Mouse (Mus musculus) kidney, embryonic 14.5 days (tissue): ENCODE results near the gene Rptor. TPM values are rescaled to one million over a fixed set of nuclear protein-coding genes. Genes with fewer than 3 reads are reported as not detected.

Experiments used
- ATAC-seq: fragments of 200-750 bp; cut with Nextera tagmentation; 2 replicates; pipeline ENCODE4 v1.8.0; 2017; ENCODE audit warnings: moderate number of reproducible peaks, mild to moderate bottlenecking, moderate TSS enrichment, moderate library complexity; ENCODE audit not compliant: low FRiP score, low TSS enrichment
- H3K27ac ChIP-seq: fragments of 300-500 bp; sonication (generic); 2 replicates; pipeline ENCODE4 v1.5.1; 2014; ENCODE audit warnings: low read depth, mild to moderate bottlenecking, low read length, moderate library complexity, mixed read lengths
- H3K27me3 ChIP-seq: fragments of 300-500 bp; sonication (generic); 2 replicates; pipeline ENCODE4 v1.6.1; 2014; ENCODE audit warnings: mild to moderate bottlenecking, low read length; ENCODE audit not compliant: control insufficient read depth, insufficient read depth
- H3K36me3 ChIP-seq: fragments of 300-500 bp; sonication (generic); 2 replicates; pipeline ENCODE4 v1.6.1; 2014; ENCODE audit warnings: low read length, mixed read lengths; ENCODE audit not compliant: control insufficient read depth, insufficient read depth
- H3K4me1 ChIP-seq: fragments of 300-500 bp; sonication (generic); 2 replicates; pipeline ENCODE4 v1.6.1; 2014; ENCODE audit warnings: low read length, mixed read lengths; ENCODE audit not compliant: control insufficient read depth, insufficient read depth
- H3K4me2 ChIP-seq: fragments of 300-500 bp; sonication (generic); replicated peaks from 2 replicates; pipeline ENCODE4 v1.6.1; 2014; ENCODE audit warnings: low read depth, mild to moderate bottlenecking, low read length
- H3K4me3 ChIP-seq: fragments of 300-500 bp; sonication (generic); 2 replicates; pipeline ENCODE4 v1.5.1; 2014; ENCODE audit warnings: mild to moderate bottlenecking, low read length
- H3K9ac ChIP-seq: fragments of 300-500 bp; sonication (generic); 2 replicates; pipeline ENCODE4 v1.6.1; 2014; ENCODE audit warnings: low read depth, mild to moderate bottlenecking, low read length, moderate library complexity
- H3K9me3 ChIP-seq: fragments of 300-500 bp; sonication (generic); 2 replicates; pipeline ENCODE4 v1.6.1; 2016; ENCODE audit warnings: low read length; ENCODE audit not compliant: control insufficient read depth
- WGBS: fragments of 180-500 bp; shearing (Covaris S2); extraction: QIAGEN DNeasy Blood & Tissue Kit; methylation state at CpG from one replicate; pipeline ENCODE4 v1.1.7; 2014; 5-methylcytosine and 5-hydroxymethylcytosine counted together
- polyA plus RNA-seq: library from polyadenylated mRNA; unstranded; fragments of >200 nt; fragmentation: Nextera tagmentation; extraction: Ambion mirVana; gene quantifications from 2 replicates; pipeline ENCODE4 v1.2.1, GENCODE M21; 2014

Rptor gene
- polyA plus RNA-seq, 1 experiment from 2014 or later = 15.7 TPM

DNA sequence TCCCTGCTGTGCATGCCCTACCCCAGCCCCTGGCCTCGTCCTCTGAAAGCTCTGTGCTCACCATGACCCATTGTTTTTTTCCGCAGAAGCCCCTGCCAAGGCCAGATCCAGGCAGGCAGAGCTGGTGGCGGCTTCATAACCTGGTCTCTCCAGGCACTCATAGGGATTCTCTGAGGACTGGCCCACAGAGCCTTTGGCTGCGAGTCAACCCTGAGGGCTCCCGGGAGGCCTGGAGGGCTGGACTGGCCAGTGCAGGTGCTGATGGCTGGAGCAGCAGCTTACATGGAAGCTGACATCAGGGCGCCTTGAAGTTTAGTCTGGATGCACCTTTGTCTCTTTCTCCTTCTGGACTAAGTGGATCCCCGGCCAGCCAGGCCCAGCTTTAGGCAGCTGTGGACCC, 315.8 kb downstream of the Rptor start:
- WGBS = 85% methylated on average over 7 of the region's 7 CpGs
- Histone ChIP-seq H3K9ac (no peak overlapping the region), H3K27me3 (no peaks in the 10 kb centered on the region), H3K4me2 (no peak overlapping the region), H3K4me3 (no peak overlapping the region), H3K9me3 (no peaks in the 10 kb centered on the region), H3K36me3 (peaks cover 35% of the 10 kb centered on the region), H3K27ac (no peak overlapping the region), H3K4me1 (peaks cover 22% of the 10 kb centered on the region)
- no peak for ATAC-seq

DNA sequence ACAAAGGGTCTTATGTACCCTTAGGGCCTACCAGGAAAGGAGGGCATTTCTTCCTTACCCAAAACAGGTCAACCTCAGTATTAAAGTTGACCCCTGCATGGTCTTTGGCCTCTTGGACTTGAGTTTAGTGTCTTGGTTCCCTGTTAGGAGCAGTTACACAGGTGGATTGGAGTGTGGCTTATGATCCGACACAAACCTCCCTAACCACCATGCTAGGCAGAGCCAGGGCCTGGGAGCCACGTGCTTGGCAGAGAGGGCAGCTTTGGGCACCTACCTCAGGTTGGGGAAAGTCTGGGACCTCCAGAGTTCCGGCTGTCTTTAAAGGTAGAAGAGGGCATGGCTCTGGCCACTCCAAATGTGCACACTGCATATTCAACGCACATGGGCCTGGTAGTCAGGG, 316.7 kb downstream of the Rptor start:
- no peaks in the 10 kb centered on the region for H3K9me3 ChIP-seq
- 95% methylated on average over 4 of the region's 4 CpGs for WGBS
- no peak for ATAC-seq
- H3K36me3 ChIP-seq = peaks cover 35% of the 10 kb centered on the region
- no peaks in the 10 kb centered on the region for H3K27me3 ChIP-seq
- no peak overlapping the region for H3K9ac ChIP-seq
- peaks cover 21% of the 10 kb centered on the region for H3K4me1 ChIP-seq
- H3K27ac ChIP-seq = no peak overlapping the region
- no peak overlapping the region for H3K4me3 ChIP-seq
- no peak overlapping the region for H3K4me2 ChIP-seq

DNA sequence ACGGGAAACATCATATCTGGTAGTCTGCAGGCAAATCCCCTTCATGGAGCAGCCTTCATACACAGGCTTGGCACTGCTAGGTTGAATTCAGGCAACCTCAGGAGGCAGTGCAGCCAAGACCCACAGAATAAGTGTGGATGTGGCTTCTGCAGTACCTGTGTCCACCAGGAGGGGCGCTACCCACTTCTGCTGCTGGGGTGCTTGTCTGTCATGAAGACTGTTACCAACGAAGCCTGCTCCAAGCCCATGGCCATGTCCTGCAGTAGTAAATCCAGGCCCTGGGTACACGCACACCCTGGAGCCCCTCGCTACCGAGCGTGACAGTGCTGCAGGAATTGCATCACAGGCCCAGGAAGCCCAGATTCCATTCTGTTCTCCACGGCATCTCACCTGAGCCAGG, 317.2 kb downstream of the Rptor start:
- H3K9ac ChIP-seq = no peak overlapping the region
- no peak overlapping the region for H3K4me3 ChIP-seq
- no peaks in the 10 kb centered on the region for H3K9me3 ChIP-seq
- H3K4me1 ChIP-seq = peaks cover 16% of the 10 kb centered on the region
- no peak overlapping the region for H3K4me2 ChIP-seq
- no peak for ATAC-seq
- H3K36me3 ChIP-seq = peaks cover 35% of the 10 kb centered on the region
- H3K27ac ChIP-seq = no peak overlapping the region
- H3K27me3 ChIP-seq = no peaks in the 10 kb centered on the region
- WGBS = 73% methylated on average over 8 of the region's 8 CpGs

DNA sequence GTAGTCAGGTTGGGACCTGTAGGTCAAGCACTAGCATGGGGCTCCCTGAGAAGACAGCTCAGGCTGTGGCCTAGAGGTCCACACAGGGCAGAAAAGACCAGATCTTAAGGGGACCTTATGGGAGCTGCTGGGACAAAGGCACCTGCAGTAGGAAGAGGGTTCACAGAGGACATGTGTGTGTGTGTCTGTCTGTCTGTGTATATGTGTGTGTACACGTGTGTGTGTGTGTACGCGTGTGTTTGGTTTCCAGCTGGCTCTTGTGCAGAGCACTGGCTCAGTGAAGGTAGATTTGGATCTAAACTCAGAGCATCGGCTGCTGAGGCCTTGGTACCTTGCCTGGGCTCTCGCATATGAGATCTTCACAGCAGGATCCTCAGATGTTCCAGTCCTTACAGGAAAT, 318.0 kb downstream of the Rptor start:
- H3K36me3 ChIP-seq = peaks cover 35% of the 10 kb centered on the region
- H3K27ac ChIP-seq = no peak overlapping the region
- no peaks in the 10 kb centered on the region for H3K27me3 ChIP-seq
- H3K4me2 ChIP-seq = no peak overlapping the region
- H3K9me3 ChIP-seq = no peaks in the 10 kb centered on the region
- ATAC-seq = no peak
- peaks cover 8% of the 10 kb centered on the region; the same call in 1 of the 2 replicates for H3K4me1 ChIP-seq
- no peak overlapping the region for H3K9ac ChIP-seq
- 95% methylated on average over 5 of the region's 5 CpGs for WGBS
- no peak overlapping the region for H3K4me3 ChIP-seq

DNA sequence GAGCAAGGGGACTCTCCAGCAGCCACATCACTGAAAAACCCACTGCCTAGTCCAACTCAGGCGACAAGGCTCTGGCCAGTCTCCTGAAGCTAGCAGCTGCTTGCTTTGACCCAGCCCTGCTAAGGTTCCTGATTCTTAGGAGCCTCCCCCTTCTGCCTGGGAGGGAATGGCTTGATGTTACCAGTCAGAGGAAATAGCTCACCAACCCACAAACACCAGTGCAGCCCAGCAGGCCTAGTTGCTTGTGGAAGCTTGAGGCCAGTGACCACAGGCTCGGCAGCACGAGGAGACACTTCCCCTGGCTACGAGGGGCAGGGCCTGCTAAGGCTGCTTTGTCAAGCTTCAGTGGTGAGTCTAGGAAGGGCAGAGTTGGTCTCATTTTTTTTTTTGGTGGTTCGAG, 322.5 kb downstream of the Rptor start:
- no peak overlapping the region for H3K4me3 ChIP-seq
- 65% methylated on average over 5 of the region's 5 CpGs for WGBS
- ATAC-seq = no peak
- H3K27me3 ChIP-seq = no peaks in the 10 kb centered on the region
- no peaks in the 10 kb centered on the region for H3K36me3 ChIP-seq
- H3K9ac ChIP-seq = no peak overlapping the region
- no peaks in the 10 kb centered on the region for H3K9me3 ChIP-seq
- H3K4me1 ChIP-seq = no peaks in the 10 kb centered on the region
- no peak overlapping the region for H3K27ac ChIP-seq
- H3K4me2 ChIP-seq = no peak overlapping the region

DNA sequence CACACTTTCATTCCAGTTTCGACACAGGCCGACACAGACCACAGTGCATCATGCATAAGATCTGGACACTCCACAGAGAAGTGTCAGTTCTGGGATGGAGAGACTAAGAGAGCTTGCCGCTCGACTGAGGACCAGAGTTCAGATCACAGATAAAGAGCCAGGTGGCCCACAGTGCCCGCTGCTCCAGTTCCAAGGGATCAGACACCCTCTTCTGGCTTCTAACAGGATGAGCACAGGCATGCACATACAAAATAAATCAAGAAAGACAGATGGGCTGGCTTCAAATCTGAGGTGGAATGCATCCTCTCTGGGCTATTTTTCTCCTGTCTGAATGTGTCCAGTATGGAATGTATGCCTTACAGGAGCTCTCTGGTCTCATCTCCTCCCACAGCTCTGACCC, 324.1 kb downstream of the Rptor start:
- no peak overlapping the region for H3K4me2 ChIP-seq
- no peak for ATAC-seq
- WGBS = 55% methylated on average over 5 of the region's 5 CpGs
- no peaks in the 10 kb centered on the region for H3K36me3 ChIP-seq
- H3K4me3 ChIP-seq = no peak overlapping the region
- no peak overlapping the region for H3K9ac ChIP-seq
- no peaks in the 10 kb centered on the region for H3K27me3 ChIP-seq
- H3K4me1 ChIP-seq = no peaks in the 10 kb centered on the region
- no peak overlapping the region for H3K27ac ChIP-seq
- no peaks in the 10 kb centered on the region for H3K9me3 ChIP-seq

GRCm38 (mm10) chr11:119928023-119928681, 325.4 kb downstream of the Rptor start:
- Histone ChIP-seq H3K36me3 (no peaks in the 10 kb centered on the region), H3K27ac (no peak overlapping the region), H3K4me1 (peaks cover 4% of the 10 kb centered on the region; the same call in 1 of the 2 replicates), H3K9ac (no peak overlapping the region), H3K9me3 (no peaks in the 10 kb centered on the region), H3K4me3 (no peak overlapping the region), H3K4me2 (no peak overlapping the region), H3K27me3 (no peaks in the 10 kb centered on the region)
- WGBS = 66% methylated on average over 16 of the region's 16 CpGs
- ATAC-seq = no peak

GRCm38 (mm10) chr11:119929603-119930265, 327.0 kb downstream of the Rptor start:
- no peaks in the 10 kb centered on the region for H3K9me3 ChIP-seq
- no peaks in the 10 kb centered on the region; the same call in 1 of the 2 replicates for H3K36me3 ChIP-seq
- H3K4me3 ChIP-seq = no peak overlapping the region
- H3K27ac ChIP-seq = no peak overlapping the region
- H3K4me2 ChIP-seq = no peak overlapping the region
- peaks cover 4% of the 10 kb centered on the region; the same call in 1 of the 2 replicates for H3K4me1 ChIP-seq
- 86% methylated on average over 6 of the region's 6 CpGs for WGBS
- no peak overlapping the region for H3K9ac ChIP-seq
- ATAC-seq = no peak
- H3K27me3 ChIP-seq = no peaks in the 10 kb centered on the region

- no peaks in the 10 kb centered on the region for H3K27me3 ChIP-seq
- peaks cover 4% of the 10 kb centered on the region for H3K4me1 ChIP-seq
- no peak overlapping the region for H3K4me3 ChIP-seq
- ATAC-seq = no peak
- no peaks in the 10 kb centered on the region for H3K9me3 ChIP-seq
- H3K27ac ChIP-seq = no peak overlapping the region
- no peaks in the 10 kb centered on the region; the same call in 1 of the 2 replicates for H3K36me3 ChIP-seq
- WGBS = 45% methylated on average over 10 of the region's 10 CpGs
- H3K9ac ChIP-seq = 0 out of 2 replicates have a peak overlapping the region, but pooled peaks have one; percentile 31
- H3K4me2 ChIP-seq = peak overlapping the region; percentile 21; the same call in 1 of the 2 replicates
Measured at GRCm38 (mm10) chr11:119931809-119932208, 329.1 kb downstream of the Rptor start.
